Mouse (Mus musculus) adrenal gland, adult (tissue): ENCODE data around the gene Smim15.

ENCODE experiments used
- DNase-seq, 2 experiments: peaks; one replicate each; pipeline ENCODE4 v3.0.0; 2022 to 2023; ENCODE audit warnings: low spot score in 1 of 2; ENCODE audit not compliant: inconsistent age in 2 of 2

Gene Smim15

GRCm38 (mm10) chr13:108060936-108061578 is 16.8 kb downstream of the Smim15 start:
- DNase-seq: peak in 1 of 2 experiments; percentile 45

- DNase-seq: no peak
These were observed 18.7 kb downstream of the Smim15 start for GRCm38 (mm10) chr13:108062900-108063299.

- no peak for DNase-seq
These were observed 19.3 kb downstream of the Smim15 start for GRCm38 (mm10) chr13:108063374-108064134.

- no peak for DNase-seq
These were observed 20.1 kb downstream of the Smim15 start for GRCm38 (mm10) chr13:108064331-108064730.

GRCm38 (mm10) chr13:108066021-108066420 is 21.8 kb downstream of the Smim15 start:
- no peak for DNase-seq

- DNase-seq: no peak
These were observed 24.9 kb downstream of the Smim15 start for GRCm38 (mm10) chr13:108069151-108069550.

GRCm38 (mm10) chr13:108070171-108070570 is 25.9 kb downstream of the Smim15 start:
- no peak for DNase-seq

- no peak for DNase-seq
These were observed 33.2 kb downstream of the Smim15 start for GRCm38 (mm10) chr13:108077476-108077875.

- no peak for DNase-seq
These were observed 33.7 kb downstream of the Smim15 start for GRCm38 (mm10) chr13:108077901-108078300.

GRCm38 (mm10) chr13:108084086-108084485 is 39.8 kb downstream of the Smim15 start:
- no peak for DNase-seq

- DNase-seq: no peak
These were observed 41.8 kb downstream of the Smim15 start for GRCm38 (mm10) chr13:108086036-108086435.

- no peak for DNase-seq
These were observed 42.5 kb downstream of the Smim15 start for GRCm38 (mm10) chr13:108086724-108087123.

- DNase-seq: no peak
These were observed 48.0 kb downstream of the Smim15 start for GRCm38 (mm10) chr13:108092290-108092689.

- no peak for DNase-seq
These were observed 50.4 kb downstream of the Smim15 start for GRCm38 (mm10) chr13:108094681-108095080.

- no peak for DNase-seq
These were observed 51.4 kb downstream of the Smim15 start for GRCm38 (mm10) chr13:108095617-108096016.

- DNase-seq: no peak
These were observed 52.2 kb downstream of the Smim15 start for GRCm38 (mm10) chr13:108096446-108096845.
